Mouse (Mus musculus): ENCODE results near the gene Sec14l2. TPM values are rescaled to one million over a fixed set of nuclear protein-coding genes. Genes with fewer than 3 reads are reported as not detected.

The Sec14l2 gene
- polyA plus RNA-seq (2012; rRNA removed; ENCODE audit: low replicate concordance): 2.4 and 3.5 TPM in 2 replicates

DNA sequence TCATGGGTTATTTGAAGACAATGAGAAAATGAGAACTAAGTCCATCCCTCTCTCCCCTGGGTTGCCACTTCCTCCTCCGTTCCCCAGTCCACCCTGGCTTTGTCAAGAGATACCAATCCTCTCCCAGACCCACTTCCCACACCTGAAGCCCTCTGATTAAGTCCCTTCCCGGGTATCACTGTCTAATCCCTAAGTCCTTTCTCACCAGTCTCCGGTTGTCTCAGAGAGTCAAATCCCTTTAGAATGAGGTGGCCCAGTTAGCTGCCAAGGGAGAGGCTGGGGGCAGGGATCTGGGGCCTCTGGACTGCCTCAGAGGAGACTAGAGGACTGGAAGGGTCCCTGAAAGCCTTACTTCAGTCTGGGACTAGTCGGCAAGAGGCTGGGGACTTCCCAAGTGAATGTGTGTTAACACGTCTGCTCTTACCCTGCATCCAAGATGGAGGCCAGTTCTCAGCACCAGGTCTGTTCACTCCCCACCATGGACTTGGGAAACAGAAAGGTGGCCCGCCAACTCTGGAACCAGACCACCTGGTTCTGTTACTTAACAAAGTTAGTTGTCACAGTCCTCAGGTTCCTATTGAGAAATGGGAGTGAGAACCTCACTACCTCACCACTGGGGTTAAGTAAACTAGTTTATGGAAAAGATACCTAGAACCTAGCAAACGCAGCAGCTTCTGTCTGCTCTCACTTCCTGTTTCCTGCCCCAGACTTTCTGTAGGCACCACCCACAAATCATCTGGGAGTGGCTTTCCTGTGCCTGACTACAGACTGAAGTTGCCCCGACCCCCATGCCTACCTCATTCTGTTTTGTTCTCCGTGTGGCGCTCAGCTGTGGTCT lies at the start of gene Sec14l2:
Gene Sec14l2, minus strand, starts transcription at position 674 of the 838 bp plus-strand sequence.

GRCm38 (mm10) chr11:4159808-4160708 lies 36.8 kb upstream of the Sec14l2 start, which contains the start of the genes Ccdc157 and Sf3a1:
Gene Ccdc157 (minus strand): TSS chr11:4160293.
Gene Sf3a1 (plus strand): TSS chr11:4160350.

GRCm38 (mm10) chr11:4134986-4135935 lies 12.0 kb upstream of the Sec14l2 start, which contains the start of gene Rnf215:
Gene Rnf215 (plus strand): TSS chr11:4135202.

DNA sequence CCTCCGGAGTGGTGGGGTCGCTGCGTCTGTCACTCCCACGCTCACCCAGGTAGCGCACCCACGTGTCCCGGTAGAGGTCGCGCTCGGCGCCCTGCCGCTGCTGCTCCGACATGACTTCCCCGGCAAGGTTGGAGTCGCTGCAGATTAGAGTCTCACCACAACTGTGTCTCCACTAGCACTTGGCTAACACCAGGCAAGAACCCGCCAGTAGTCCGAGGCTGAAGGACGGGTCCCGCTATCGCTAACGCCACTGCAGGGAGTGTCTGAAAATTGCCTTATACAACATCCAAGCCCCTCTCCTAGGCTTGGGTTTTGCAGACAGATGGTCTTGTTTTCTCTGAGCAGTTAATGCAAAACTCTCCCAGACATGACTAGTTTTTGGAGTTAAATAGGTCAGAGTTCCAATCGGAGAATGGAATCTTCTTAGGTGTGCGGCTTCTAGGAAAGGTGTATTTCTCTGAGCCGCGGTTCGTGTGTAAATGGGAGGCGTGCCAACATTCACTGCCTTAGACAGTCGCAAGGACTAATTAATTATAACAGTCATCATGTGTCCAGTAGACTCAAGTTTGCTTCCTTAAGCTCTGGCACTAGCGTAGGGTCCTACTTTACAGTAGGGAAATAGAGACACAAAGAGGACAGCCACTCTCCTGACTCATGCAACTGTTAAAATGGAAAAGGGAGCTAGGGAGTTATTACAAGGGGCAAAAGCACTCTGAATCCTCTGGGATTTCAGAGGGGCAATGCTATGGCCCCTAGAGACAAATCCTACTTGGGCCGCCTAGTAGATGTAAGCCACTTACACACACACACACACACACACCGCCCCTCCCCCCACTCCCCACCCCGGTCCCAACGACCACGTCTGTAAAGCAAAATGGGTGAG lies 27.8 kb downstream of the Sec14l2 start, which contains the start of gene Mtfp1:
Gene Mtfp1, minus strand, starts transcription at position 275 of the 883 bp plus-strand sequence.

GRCm38 (mm10) chr11:4064627-4065122 lies 58.5 kb downstream of the Sec14l2 start, which contains the start of gene Sec14l3:
Gene Sec14l3 (plus strand): TSS chr11:4064841.

Other genes starting within 250 kb of the Sec14l2 start
- 0.43 and 0.80 TPM in 2 replicates for gene 4921536K21Rik, start 228.3 kb downstream of the Sec14l2 start, polyA plus RNA-seq (2012; rRNA removed; ENCODE audit: low replicate concordance)
- 5.6 and 12.9 TPM in 2 replicates for gene Dusp18, start 228.2 kb downstream of the Sec14l2 start, polyA plus RNA-seq (2012; rRNA removed; ENCODE audit: low replicate concordance)
- gene Slc35e4, start 208.8 kb downstream of the Sec14l2 start, polyA plus RNA-seq (2012; rRNA removed; ENCODE audit: low replicate concordance): 16.3 and 20.2 TPM in 2 replicates
- gene Tcn2, start 191.3 kb downstream of the Sec14l2 start, polyA plus RNA-seq (2012; rRNA removed; ENCODE audit: low replicate concordance): 162 and 213 TPM in 2 replicates
- gene Pes1, start 159.4 kb downstream of the Sec14l2 start, polyA plus RNA-seq (2012; rRNA removed; ENCODE audit: low replicate concordance): 34.4 and 53.7 TPM in 2 replicates
- not detected in 2 replicates for gene 4930556J24Rik, start 146.6 kb downstream of the Sec14l2 start, polyA plus RNA-seq (2012; rRNA removed; ENCODE audit: low replicate concordance)
- gene Gal3st1, start 139.8 kb downstream of the Sec14l2 start, polyA plus RNA-seq (2012; rRNA removed; ENCODE audit: low replicate concordance): 3.1 and 3.5 TPM in 2 replicates
- gene Sec14l4, start 92.0 kb downstream of the Sec14l2 start, polyA plus RNA-seq (2012; rRNA removed; ENCODE audit: low replicate concordance): 3.5 and 6.9 TPM in 2 replicates
- 0.37 TPM in 1 of 2 replicates, not detected in the other for gene Sec14l3, start 58.6 kb downstream of the Sec14l2 start, polyA plus RNA-seq (2012; rRNA removed; ENCODE audit: low replicate concordance)
- gene Mtfp1, start 28.0 kb downstream of the Sec14l2 start, polyA plus RNA-seq (2012; rRNA removed; ENCODE audit: low replicate concordance): 18.0 and 28.1 TPM in 2 replicates
- 25.3 and 38.1 TPM in 2 replicates for gene Rnf215, start 11.8 kb upstream of the Sec14l2 start, polyA plus RNA-seq (2012; rRNA removed; ENCODE audit: low replicate concordance)
- gene Ccdc157, start 36.9 kb upstream of the Sec14l2 start, polyA plus RNA-seq (2012; rRNA removed; ENCODE audit: low replicate concordance): 9.1 and 11.0 TPM in 2 replicates
- 25.9 and 37.9 TPM in 2 replicates for gene Sf3a1, start 36.9 kb upstream of the Sec14l2 start, polyA plus RNA-seq (2012; rRNA removed; ENCODE audit: low replicate concordance)
- gene Tbc1d10a, start 63.4 kb upstream of the Sec14l2 start, polyA plus RNA-seq (2012; rRNA removed; ENCODE audit: low replicate concordance): 44.2 and 60.0 TPM in 2 replicates
- 19.1 and 19.3 TPM in 2 replicates for gene Castor1, start 94.8 kb upstream of the Sec14l2 start, polyA plus RNA-seq (2012; rRNA removed; ENCODE audit: low replicate concordance)
- 2.2 and 2.4 TPM in 2 replicates for gene Osm, start 113.0 kb upstream of the Sec14l2 start, polyA plus RNA-seq (2012; rRNA removed; ENCODE audit: low replicate concordance)
- 4.9 and 5.8 TPM in 2 replicates for gene Lif, start 134.1 kb upstream of the Sec14l2 start, polyA plus RNA-seq (2012; rRNA removed; ENCODE audit: low replicate concordance)

Data from mammary gland, adult 2 months (tissue).